Mouse (Mus musculus): ENCODE measurements around the gene Fcer2a. TPM values are rescaled to one million over a fixed set of nuclear protein-coding genes. Genes with fewer than 3 reads are reported as not detected.

Fcer2a gene
- polyA plus RNA-seq, 1 experiment from 2014 or later, result 0.18 TPM

DNA sequence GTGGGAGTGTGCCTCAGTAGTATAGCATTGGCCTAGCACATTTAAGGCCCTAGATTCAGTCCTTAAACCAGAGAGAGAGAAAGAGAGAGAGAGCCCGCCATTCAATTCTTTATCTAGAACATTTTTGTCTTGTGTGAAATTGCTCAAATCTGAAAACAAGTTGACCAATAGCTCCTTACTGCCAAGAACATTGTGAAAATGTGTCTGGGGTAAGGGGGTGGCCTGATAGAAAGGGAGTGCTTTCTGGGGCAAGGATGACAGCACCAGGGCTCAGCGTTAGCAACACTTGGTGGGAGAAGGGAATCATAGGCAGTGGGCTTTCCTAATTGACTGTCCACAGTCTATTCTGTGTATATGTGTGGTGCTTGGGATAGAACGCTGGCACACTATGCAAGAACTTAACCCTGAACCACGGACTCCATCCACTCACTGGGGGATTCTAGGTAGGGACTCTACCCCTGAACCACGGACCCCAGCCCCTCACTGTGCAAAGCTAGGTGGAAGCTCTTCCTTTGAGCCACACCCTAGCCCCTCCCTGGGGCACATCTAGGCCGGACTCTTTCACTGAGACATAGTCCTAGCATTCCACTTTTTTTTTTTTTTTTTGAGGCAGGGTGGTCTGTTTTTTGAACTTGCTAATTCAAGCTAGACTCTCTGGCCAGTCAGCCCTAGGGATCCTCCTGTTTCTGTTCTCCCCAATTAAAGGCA lies 47.0 kb downstream of the Fcer2a start:
- no peak for ATAC-seq (ENCODE audit: low read depth)
- WGBS, result 75% methylated on average over 6 of the region's 6 CpGs

DNA sequence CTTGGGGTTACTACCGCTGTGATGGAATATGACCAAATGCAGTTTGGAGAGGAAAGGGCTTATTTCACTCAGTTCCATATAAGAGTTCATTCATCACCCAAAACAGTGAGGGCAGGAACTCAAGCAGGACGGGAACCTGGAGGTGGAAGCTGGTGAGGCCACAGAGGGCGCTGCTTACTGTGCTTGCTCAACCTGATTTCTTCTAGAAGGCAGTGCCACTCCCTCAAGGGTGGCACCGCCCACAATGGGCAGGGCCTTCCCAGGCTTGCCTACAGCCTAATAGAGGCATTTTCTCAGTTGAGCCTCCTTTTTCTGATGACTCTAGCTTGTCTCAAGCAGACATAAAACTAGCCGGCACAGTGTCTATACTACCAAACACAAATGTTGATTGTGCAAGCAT lies 48.2 kb downstream of the Fcer2a start:
- H3K9me3 ChIP-seq (ENCODE audit: control insufficient read depth, low read length), result no peaks in the 10 kb centered on the region
- no peak overlapping the region for H3K9ac ChIP-seq (ENCODE audit: low read length)
- H3K36me3 ChIP-seq (ENCODE audit: control insufficient read depth, insufficient read depth, low read length), result no peaks in the 10 kb centered on the region
- ATAC-seq (ENCODE audit: low read depth), result peak; percentile 41; the same call in 1 of the 2 replicates
- no peaks in the 10 kb centered on the region for H3K4me1 ChIP-seq (replicated peaks; ENCODE audit: control insufficient read depth, insufficient read depth, low read length)
- no peak overlapping the region for H3K4me2 ChIP-seq (ENCODE audit: low read depth, low read length)
- no peak overlapping the region for H3K4me3 ChIP-seq (ENCODE audit: low read length)
- no peak overlapping the region for H3K27ac ChIP-seq (ENCODE audit: low read length)
- WGBS, result 13% methylated on average over 5 of the region's 5 CpGs
- H3K27me3 ChIP-seq (ENCODE audit: control insufficient read depth, insufficient read depth, low read depth, low read length), result no peaks in the 10 kb centered on the region

More for the DNA sequence above, 47.0 kb downstream of the Fcer2a start:
- Histone ChIP-seq H3K4me3 (ENCODE audit: low read length) (no peak overlapping the region), H3K36me3 (ENCODE audit: control insufficient read depth, insufficient read depth, low read length) (no peaks in the 10 kb centered on the region), H3K9ac (ENCODE audit: low read length) (no peak overlapping the region), H3K27ac (ENCODE audit: low read length) (no peak overlapping the region), H3K9me3 (ENCODE audit: control insufficient read depth, low read length) (no peaks in the 10 kb centered on the region), H3K4me1 (replicated peaks; ENCODE audit: control insufficient read depth, insufficient read depth, low read length) (no peaks in the 10 kb centered on the region), H3K4me2 (ENCODE audit: low read depth, low read length) (no peak overlapping the region), H3K27me3 (ENCODE audit: control insufficient read depth, insufficient read depth, low read depth, low read length) (no peaks in the 10 kb centered on the region)

Other genes with a start within 250 kb of the Fcer2a start
- gene Pex11g, start 226.5 kb downstream of the Fcer2a start, polyA plus RNA-seq (2015; fragmentation: Nextera tagmentation; extraction: Ambion mirVana), result 9.5 and 11.1 TPM in 2 replicates
- gene Tex45, start 223.3 kb downstream of the Fcer2a start, polyA plus RNA-seq (2015; fragmentation: Nextera tagmentation; extraction: Ambion mirVana), result not detected in 2 replicates
- gene Zfp358, start 201.0 kb downstream of the Fcer2a start, polyA plus RNA-seq (2015; fragmentation: Nextera tagmentation; extraction: Ambion mirVana), result 39.1 and 41.8 TPM in 2 replicates
- gene Mcoln1, start 193.7 kb downstream of the Fcer2a start, polyA plus RNA-seq (2015; fragmentation: Nextera tagmentation; extraction: Ambion mirVana), result 48.0 and 53.0 TPM in 2 replicates
- gene Pnpla6, start 178.8 kb downstream of the Fcer2a start, polyA plus RNA-seq (2015; fragmentation: Nextera tagmentation; extraction: Ambion mirVana), result 27.3 and 30.9 TPM in 2 replicates
- 1.1 and 2.2 TPM in 2 replicates for gene C330021F23Rik, start 126.2 kb downstream of the Fcer2a start, polyA plus RNA-seq (2015; fragmentation: Nextera tagmentation; extraction: Ambion mirVana)
- 6.9 and 7.7 TPM in 2 replicates for gene Camsap3, start 106.9 kb downstream of the Fcer2a start, polyA plus RNA-seq (2015; fragmentation: Nextera tagmentation; extraction: Ambion mirVana)
- 56.1 and 56.3 TPM in 2 replicates for gene Xab2, start 72.9 kb downstream of the Fcer2a start, polyA plus RNA-seq (2015; fragmentation: Nextera tagmentation; extraction: Ambion mirVana)
- gene Pet100, start 72.6 kb downstream of the Fcer2a start, polyA plus RNA-seq (2015; fragmentation: Nextera tagmentation; extraction: Ambion mirVana), result 97.8 and 111 TPM in 2 replicates
- 0.10 and 0.34 TPM in 2 replicates for gene Pcp2, start 68.6 kb downstream of the Fcer2a start, polyA plus RNA-seq (2015; fragmentation: Nextera tagmentation; extraction: Ambion mirVana)
- 91.6 and 112 TPM in 2 replicates for gene Stxbp2, start 63.2 kb downstream of the Fcer2a start, polyA plus RNA-seq (2015; fragmentation: Nextera tagmentation; extraction: Ambion mirVana)
- gene Retn, start 38.4 kb downstream of the Fcer2a start, polyA plus RNA-seq (2015; fragmentation: Nextera tagmentation; extraction: Ambion mirVana), result 0.18 TPM in 1 of 2 replicates, not detected in the other
- gene Mcemp1, start 28.4 kb downstream of the Fcer2a start, polyA plus RNA-seq (2015; fragmentation: Nextera tagmentation; extraction: Ambion mirVana), result 2.8 and 4.2 TPM in 2 replicates
- 10.0 and 10.6 TPM in 2 replicates for gene Fcor, start 21.8 kb downstream of the Fcer2a start, polyA plus RNA-seq (2015; fragmentation: Nextera tagmentation; extraction: Ambion mirVana)
- gene Trappc5, start 17.9 kb downstream of the Fcer2a start, polyA plus RNA-seq (2015; fragmentation: Nextera tagmentation; extraction: Ambion mirVana), result 36.4 and 38.2 TPM in 2 replicates
- 0.43 and 0.62 TPM in 2 replicates for gene Clec4g, start 26.5 kb upstream of the Fcer2a start, polyA plus RNA-seq (2015; fragmentation: Nextera tagmentation; extraction: Ambion mirVana)
- gene Cd209a, start 54.8 kb upstream of the Fcer2a start, polyA plus RNA-seq (2015; fragmentation: Nextera tagmentation; extraction: Ambion mirVana), result 0.30 and 0.47 TPM in 2 replicates
- gene Cd209e, start 160.1 kb upstream of the Fcer2a start, polyA plus RNA-seq (2015; fragmentation: Nextera tagmentation; extraction: Ambion mirVana), result not detected in 2 replicates
- not detected in 2 replicates for gene Cd209d, start 184.4 kb upstream of the Fcer2a start, polyA plus RNA-seq (2015; fragmentation: Nextera tagmentation; extraction: Ambion mirVana)
- not detected in 2 replicates for gene Cd209b, start 232.7 kb upstream of the Fcer2a start, polyA plus RNA-seq (2015; fragmentation: Nextera tagmentation; extraction: Ambion mirVana)